Mouse (Mus musculus) liver, adult 2 months (tissue): ENCODE measurements around the gene Lysmd3. TPM values are rescaled to one million over a fixed set of nuclear protein-coding genes. Genes with fewer than 3 reads are reported as not detected.

Source experiments
- DNase-seq: peaks from one replicate; pipeline ENCODE4 v3.0.0-alpha.2; 2011; ENCODE audit warnings: low read depth, low spot score; ENCODE audit errors: extremely low read depth
- H3K27ac ChIP-seq: fragments of 200-500 bp; replicated peaks from 2 replicates; pipeline ENCODE4 v1.5.1; 2012; ENCODE audit warnings: low read depth, mild to moderate bottlenecking, control low read depth, inconsistent platforms, low read length; ENCODE audit not compliant: insufficient read depth
- H3K27me3 ChIP-seq: fragments of 200-500 bp; 2 replicates; pipeline ENCODE4 v1.6.1; 2012; ENCODE audit warnings: mild to moderate bottlenecking, moderate library complexity, low read length, inconsistent platforms; ENCODE audit not compliant: control insufficient read depth, insufficient read depth
- H3K36me3 ChIP-seq: fragments of 200-500 bp; 2 replicates; pipeline ENCODE4 v1.6.1; 2012; ENCODE audit warnings: low read length, inconsistent platforms; ENCODE audit not compliant: control insufficient read depth, insufficient read depth
- H3K4me1 ChIP-seq: fragments of 200-500 bp; 2 replicates; pipeline ENCODE4 v1.6.1; 2011; ENCODE audit warnings: low read length; ENCODE audit not compliant: control insufficient read depth, insufficient read depth
- H3K4me3 ChIP-seq: fragments of 200-500 bp; 2 replicates; pipeline ENCODE4 v1.5.1; 2011; ENCODE audit warnings: low read depth, mild to moderate bottlenecking, control low read depth, low read length, moderate library complexity; ENCODE audit not compliant: insufficient read depth
- H3K79me2 ChIP-seq: fragments of 200-500 bp; 2 replicates; pipeline ENCODE4 v1.6.1; 2012; ENCODE audit warnings: inconsistent platforms, mild to moderate bottlenecking, low read length, moderate library complexity; ENCODE audit not compliant: control insufficient read depth, insufficient read depth
- H3K9ac ChIP-seq: fragments of 200-500 bp; 2 replicates; pipeline ENCODE4 v1.6.1; 2012; ENCODE audit warnings: low read depth, mild to moderate bottlenecking, control low read depth, inconsistent platforms, low read length
- CTCF ChIP-seq: fragments of 200-500 bp; IDR thresholded peaks from 2 replicates; pipeline ENCODE4 v1.5.1; 2011; ENCODE audit warnings: low read depth, low read length, control low read depth
- POLR2A ChIP-seq: fragments of 200-500 bp; IDR thresholded peaks from 2 replicates; pipeline ENCODE4 v1.6.1; 2011; ENCODE audit warnings: low read length, control low read depth; ENCODE audit not compliant: insufficient read depth; ENCODE audit errors: extremely low read depth
- WGBS: fragments of 180-500 bp; shearing (Covaris S2); methylation state at CpG from one replicate; pipeline ENCODE4 v1.1.7; 2018; 5-methylcytosine and 5-hydroxymethylcytosine counted together
- polyA plus RNA-seq: library from polyadenylated mRNA; depleted of rRNA; stranded (reverse); fragments of >200 nt; gene quantifications from 2 replicates; pipeline ENCODE4 v1.2.3, GENCODE M21; 2012; rRNA removed
- total RNA-seq: library from RNA; depleted of rRNA; stranded (reverse); fragments of >200 nt; gene quantifications from 2 replicates; pipeline ENCODE4 v1.2.3, GENCODE M21; 2014; rRNA removed

Lysmd3 gene
- total and polyA plus RNA-seq, 2 experiments = 5.7 to 32.5 TPM

DNA sequence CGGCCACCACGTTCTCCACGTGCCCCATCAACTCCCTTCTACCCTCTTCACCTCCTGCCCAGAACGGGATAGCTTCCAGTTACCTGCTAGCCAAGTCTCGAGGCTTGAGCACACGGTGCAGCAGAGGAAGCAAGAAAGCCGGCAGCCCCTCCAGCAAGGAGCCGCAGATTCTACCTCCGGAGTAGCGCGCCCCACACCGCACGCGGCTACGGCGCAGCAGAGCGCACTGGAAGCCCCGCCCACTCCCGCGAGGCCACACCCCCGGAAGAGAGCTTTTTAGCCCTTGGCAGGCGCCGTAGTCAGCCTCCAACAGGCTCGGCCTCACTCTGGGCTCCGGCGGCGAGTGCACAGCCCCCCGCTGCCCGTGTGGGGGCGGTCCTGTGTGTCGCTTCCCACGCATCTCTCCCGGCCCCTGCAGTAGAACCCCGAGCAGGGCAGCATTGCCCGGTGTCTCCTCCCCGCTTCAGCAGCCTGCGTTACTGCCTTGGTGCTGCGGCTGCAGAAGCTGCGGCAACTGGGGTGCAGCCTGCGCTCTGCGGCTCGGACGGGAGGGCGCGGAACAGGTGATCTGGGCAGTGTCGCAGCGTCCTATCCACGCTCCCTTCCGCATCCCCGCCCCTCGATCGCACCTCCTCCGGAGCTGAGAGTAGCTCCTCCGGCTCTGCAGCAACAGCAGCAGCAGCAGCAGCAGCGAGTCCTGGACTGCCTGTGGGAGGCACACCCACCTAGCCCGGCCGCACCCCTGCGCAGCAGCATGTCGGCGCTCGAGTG is 53.5 kb downstream of the Lysmd3 start, which contains the start of the genes Polr3g and Mblac2:
Gene Polr3g (minus strand): TSS at position 239 of the 771 bp plus-strand sequence.
Gene Mblac2 (plus strand): TSS at position 567 of the 771 bp plus-strand sequence.
- peak; percentile 90 for DNase-seq
- Histone ChIP-seq H3K27me3 (no peaks in the 10 kb centered on the region), H3K27ac (peak within 1 kb of the TSS; percentile 80), H3K4me3 (peak within 1 kb of the TSS; percentile 72), H3K36me3 (no peaks in the 10 kb centered on the region), H3K79me2 (peaks cover 9% of the 10 kb centered on the region), H3K4me1 (peaks cover 8% of the 10 kb centered on the region), H3K9ac (peak within 1 kb of the TSS; percentile 82)
- under 1% methylated on average over 61 of the region's 61 CpGs for WGBS
- no peak for TF ChIP-seq CTCF
- TF ChIP-seq POLR2A = peak; percentile 65; the same call in 1 of the 2 replicates

DNA sequence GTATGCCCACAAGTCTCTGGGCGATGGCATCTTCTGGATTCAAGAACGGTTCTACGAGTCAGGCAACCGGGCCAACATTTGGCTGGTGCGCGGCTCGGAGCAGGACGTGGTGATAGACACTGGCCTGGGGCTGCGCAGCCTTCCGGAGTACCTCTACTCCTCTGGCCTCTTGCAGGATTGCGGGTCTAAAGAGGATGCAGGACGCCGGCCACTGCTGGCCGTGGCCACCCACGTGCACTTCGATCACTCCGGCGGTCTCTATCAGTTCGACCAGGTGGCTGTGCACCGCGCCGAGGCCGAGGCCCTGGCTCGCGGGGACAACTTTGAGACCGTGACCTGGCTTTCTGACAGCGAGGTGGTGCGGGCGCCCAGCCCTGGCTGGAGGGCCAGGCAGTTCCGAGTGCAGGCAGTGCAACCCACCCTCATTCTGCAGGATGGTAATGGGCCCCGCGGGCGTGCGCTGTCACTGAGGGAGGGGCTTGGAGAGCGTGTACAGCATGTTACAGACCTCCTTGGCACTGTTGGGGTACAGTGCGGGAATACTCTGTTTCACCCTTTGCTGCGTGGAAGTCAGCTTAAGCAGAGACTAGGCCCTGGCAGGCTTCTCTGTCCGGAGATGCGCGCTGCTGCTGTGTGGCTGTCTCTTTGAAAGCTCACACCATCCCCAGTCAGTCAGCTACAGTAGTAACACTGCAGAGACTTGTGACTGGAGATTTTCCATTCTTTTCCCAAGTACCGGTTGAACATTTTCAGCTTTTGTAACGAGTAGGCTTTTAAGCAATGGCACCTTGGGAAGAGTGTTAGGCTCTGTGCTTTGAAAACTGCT is 54.3 kb downstream of the Lysmd3 start:
- Histone ChIP-seq H3K27ac (peak overlapping the region; percentile 80), H3K27me3 (no peaks in the 10 kb centered on the region), H3K9ac (peak overlapping the region; percentile 82), H3K36me3 (no peaks in the 10 kb centered on the region), H3K79me2 (peaks cover 9% of the 10 kb centered on the region), H3K4me1 (peaks cover 8% of the 10 kb centered on the region), H3K4me3 (peak overlapping the region; percentile 72)
- no peak for DNase-seq
- 2% methylated on average over 42 of the region's 42 CpGs for WGBS
- TF ChIP-seq POLR2A = no peak
- no peak for TF ChIP-seq CTCF

DNA sequence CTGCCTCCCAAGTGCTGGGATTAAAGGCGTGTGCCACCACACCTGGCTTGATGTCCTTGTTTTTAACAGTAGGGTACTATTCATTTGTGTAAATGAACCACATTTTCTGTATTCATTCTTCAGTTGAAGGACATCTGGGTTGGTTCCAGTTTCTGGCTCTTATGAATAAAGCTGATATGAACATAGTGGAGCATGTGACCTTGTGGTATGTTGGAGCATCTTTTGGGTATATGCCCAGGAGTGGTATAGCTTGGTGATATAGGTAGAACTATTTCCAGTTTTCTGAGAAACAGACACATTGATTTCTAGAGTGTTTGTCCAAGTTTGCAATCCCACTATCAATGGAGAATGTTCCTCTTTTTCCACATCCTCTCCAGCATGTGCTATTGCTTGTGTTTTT is 56.4 kb downstream of the Lysmd3 start:
- H3K27ac ChIP-seq = no peak overlapping the region
- no peaks in the 10 kb centered on the region for H3K27me3 ChIP-seq
- no peak for TF ChIP-seq POLR2A
- no peak for TF ChIP-seq CTCF
- no peak for DNase-seq
- no peaks in the 10 kb centered on the region for H3K36me3 ChIP-seq
- H3K79me2 ChIP-seq = peaks cover 9% of the 10 kb centered on the region
- peaks cover 8% of the 10 kb centered on the region for H3K4me1 ChIP-seq
- no peak overlapping the region for H3K9ac ChIP-seq
- 100% methylated on average over 1 of the region's 1 CpGs for WGBS
- no peak overlapping the region for H3K4me3 ChIP-seq

Other genes starting within 250 kb of the Lysmd3 start
- gene Adgrv1, start 24.5 kb upstream of the Lysmd3 start, total RNA-seq = 2.9 and 3.1 TPM in 2 replicates
- 1.5 and 1.8 TPM in 2 replicates for gene Adgrv1, start 24.5 kb upstream of the Lysmd3 start, polyA plus RNA-seq
- gene Polr3g, start 53.4 kb downstream of the Lysmd3 start, total RNA-seq = 7.9 and 8.7 TPM in 2 replicates
- 1.9 and 4.2 TPM in 2 replicates for gene Polr3g, start 53.4 kb downstream of the Lysmd3 start, polyA plus RNA-seq
- 5.8 and 6.3 TPM in 2 replicates for gene Mblac2, start 53.7 kb downstream of the Lysmd3 start, total RNA-seq
- gene Mblac2, start 53.7 kb downstream of the Lysmd3 start, polyA plus RNA-seq = 4.9 and 5.5 TPM in 2 replicates
- gene Cetn3, start 125.4 kb downstream of the Lysmd3 start, total RNA-seq = 30.3 and 40.1 TPM in 2 replicates
- 2.1 and 2.3 TPM in 2 replicates for gene Cetn3, start 125.4 kb downstream of the Lysmd3 start, polyA plus RNA-seq